Mouse (Mus musculus): ENCODE measurements around the gene Syt16.

The Syt16 gene

DNA sequence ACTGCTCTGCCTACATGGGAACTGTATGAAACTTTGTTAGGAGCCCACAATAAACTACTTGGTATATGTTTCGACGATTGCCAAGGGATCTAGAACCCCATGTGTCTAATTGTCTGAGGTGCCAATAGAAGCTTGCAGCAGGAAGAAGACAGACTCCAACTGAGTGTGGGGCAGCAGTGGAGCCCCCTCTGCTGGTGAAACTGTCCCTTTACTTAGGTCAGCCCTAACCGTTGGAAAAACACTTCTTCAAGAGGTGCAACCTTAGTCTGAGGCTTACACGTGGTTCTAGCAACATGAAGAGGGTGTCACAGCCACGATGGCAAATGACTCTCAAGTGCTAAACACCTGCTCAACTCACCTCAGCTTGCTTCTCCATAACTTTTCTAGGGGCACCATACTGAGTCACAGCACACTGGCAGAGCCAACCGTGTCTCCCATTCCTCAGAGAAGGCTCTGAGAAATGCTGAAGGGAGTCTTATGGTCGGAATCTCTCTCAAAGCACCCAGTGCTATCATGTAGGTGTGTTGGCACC lies 17.3 kb downstream of the Syt16 start:
- DNase-seq: no peak

DNA sequence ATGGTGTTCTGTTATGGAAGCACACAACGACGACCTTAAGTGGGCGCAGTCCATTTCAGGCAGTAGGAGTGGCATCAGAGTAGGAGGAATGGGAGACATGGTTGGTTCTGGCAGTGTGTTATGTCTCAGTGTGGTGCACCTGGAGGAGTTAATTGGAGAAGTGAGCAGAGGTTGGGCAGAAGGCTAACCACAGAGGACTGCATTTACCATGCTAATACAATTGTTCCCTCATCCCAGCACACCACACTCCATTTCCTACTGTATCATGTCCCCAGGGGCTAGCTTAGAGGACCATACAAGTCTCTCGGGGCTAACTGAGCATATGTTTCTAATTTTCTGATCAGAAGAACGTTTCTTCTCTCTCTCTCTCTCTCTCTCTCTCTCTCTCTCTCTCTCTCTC lies 18.0 kb downstream of the Syt16 start:
- no peak for DNase-seq

DNA sequence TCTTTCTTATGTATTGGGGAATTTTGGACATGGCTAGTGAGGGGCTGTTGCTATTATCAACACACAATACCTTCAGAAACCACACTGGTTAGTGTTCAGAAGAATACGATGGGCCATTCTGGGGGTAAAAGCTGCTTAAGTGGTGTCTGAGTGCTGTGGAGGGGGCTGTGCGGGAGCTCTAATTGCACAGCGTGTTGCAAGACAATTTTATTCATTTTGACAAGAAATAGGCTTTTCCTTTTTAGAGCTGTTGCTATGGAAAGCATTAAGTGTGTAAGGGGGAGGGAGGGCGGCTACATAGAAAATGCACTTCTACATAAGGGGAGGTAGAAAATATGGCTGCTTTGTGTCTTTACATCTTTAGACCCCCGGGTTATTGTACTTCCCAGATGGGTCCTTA lies 25.8 kb downstream of the Syt16 start:
- DNase-seq: no peak

DNA sequence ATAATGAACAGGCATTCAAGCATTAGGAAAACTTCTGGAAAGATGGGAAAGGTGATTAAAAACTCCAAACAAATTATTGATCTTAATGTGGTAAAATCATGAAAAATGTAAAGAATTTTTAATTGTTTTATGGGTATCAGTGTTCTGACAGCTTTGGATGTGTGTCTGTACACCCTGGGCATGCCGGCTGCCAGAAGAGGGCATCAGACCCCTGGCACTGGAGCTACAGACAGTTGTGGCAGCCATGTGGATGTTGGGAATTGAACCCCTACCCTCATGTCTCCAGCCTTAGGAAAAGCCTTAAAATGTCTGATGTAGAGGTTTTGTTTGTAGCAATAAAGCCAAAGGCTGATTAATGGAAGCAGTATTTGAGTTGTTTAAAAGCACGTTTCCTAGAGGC lies 27.5 kb downstream of the Syt16 start:
- no peak for DNase-seq

DNA sequence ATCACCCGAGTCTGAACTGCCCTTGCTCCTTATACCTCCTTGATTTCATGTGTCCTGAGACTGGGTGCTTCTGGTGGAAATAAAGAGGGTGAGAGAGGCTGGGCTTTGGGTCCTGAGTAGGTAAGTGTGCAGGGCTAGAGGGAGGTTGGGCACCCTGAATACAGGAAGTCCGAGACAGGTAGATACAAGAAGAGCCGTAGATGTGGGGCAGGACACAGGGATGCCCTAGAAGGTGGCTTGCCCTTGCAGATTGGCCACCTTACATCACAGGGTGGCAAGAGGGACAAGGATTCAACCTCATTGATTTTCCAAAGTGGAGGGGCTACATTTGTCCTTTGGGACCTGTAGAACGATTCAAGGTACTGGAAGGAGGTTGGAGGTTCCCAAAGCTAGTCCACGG lies 45.8 kb downstream of the Syt16 start:
- DNase-seq: no peak

DNA sequence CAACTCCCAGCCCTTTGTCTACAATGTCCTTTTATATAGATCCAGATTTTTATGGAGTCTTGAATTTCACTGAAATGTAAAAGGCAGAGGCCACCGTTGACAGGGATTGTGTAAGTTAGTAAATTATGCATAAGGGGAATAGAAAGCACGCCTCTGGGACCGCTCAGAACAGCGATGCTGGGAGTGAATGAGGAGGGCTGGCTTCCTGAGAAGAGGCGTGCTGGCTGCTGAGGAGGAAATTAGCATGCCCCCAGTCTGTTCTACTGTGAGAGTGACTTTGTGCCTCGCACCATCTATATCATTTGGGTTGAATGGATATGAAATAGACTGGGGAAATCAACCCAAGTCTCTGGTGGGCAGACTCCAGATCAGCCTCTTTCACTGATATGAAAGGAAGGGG lies 46.3 kb downstream of the Syt16 start:
- peak; percentile 46 for DNase-seq

DNA sequence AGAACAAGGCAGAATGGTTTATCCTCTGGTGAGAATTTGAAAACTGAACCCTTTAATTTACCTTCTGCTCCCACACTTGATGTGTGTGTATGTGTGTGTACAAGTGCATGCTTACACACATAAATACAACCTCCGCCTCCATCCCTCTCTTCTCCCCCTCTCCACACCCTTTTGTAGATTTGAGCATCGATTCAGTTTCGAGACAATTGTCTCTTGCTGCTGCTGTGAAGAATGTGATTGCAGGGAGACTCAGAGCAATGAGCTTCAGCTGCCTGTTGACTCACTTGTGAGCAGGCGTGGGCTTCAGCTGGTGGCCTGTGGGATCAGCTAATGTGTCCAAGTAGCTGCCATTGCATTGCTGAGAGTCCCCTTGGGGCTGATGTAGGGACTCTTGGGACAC lies 46.8 kb downstream of the Syt16 start:
- DNase-seq: no peak

DNA sequence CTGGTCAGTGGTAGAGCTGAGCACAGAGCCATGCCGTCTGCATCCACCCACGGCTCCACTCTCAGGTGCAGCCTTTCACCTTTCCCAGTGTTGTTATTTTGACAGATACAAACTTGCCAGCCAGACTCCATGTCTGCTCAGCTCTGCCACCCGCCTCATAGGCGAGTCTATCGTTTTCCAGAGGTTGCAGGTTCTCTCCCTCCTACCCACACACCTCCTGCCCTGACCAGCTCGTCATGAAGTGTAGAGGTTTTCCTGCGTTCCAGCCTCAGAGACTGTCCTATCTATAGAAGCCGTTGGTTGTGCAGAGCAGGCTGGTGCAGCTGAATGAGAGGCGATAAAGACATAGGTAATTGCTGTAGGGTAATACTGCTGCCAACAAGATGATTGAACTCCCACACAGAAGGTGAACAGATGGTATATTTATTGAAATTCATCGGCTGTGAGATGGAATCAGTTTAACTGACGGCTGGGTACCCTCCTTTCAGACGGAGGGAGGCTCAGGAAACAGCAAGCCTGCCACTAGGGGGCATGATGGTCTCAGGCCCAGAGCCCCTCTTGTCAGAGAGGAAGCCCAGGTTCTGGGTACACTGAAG lies 58.0 kb downstream of the Syt16 start:
- DNase-seq: peak; percentile 88

DNA sequence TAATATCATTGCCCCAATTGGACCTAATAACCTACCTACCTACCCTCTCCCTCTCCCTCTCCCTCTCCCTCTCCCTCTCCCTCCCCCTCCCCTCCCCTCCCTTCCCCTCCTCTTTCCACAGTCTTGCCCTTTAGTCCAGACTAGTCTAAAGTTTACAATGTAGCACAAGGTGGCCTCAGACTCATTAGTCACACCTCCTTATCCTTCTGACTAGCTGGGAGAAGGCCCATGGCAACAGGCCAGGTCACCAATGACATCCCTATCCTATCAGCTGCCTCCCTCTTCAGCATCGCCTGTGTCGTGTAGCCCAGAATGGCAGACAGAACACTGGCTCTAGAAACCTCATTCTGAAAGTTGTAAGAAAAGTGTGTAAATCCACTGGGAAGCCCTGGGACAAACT lies 58.7 kb downstream of the Syt16 start:
- DNase-seq: no peak

DNA sequence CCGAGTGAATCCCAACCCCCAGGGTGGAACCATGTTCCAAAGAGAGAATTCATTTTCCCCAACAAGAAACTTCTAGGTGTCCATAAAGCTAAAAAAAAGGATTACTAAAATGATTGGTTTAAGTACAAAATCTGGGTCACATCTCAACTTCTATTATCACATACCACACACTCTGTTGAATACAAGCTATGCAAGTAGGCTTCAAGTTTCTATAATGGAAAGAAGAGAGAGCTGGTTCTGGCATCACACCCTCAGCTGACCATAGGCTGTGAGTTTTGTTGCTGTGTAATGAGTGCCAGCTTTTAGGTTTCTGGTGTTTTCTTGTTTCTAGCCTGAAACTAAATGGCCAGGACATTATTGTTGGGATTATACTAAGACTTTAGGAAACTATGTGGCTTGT lies 65.1 kb downstream of the Syt16 start:
- no peak for DNase-seq

DNA sequence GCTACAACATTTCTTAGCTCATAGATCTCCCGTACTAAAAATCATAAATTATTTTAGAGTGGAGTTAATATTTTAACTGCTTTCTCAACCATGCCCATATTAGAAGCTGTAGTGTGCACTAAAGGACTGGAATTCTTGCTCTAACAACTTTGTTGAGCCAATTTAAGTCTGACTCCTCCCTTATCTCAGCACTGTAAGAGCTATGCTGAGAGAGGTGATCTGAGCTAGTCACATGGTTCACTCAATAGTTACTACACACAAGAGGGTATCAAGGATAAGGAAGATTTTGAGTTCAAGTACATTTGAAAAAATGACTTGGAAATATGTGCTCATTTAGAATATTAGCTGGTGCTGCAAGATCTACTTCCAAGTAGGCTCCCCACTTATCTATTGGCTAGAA lies 71.5 kb downstream of the Syt16 start:
- no peak for DNase-seq

DNA sequence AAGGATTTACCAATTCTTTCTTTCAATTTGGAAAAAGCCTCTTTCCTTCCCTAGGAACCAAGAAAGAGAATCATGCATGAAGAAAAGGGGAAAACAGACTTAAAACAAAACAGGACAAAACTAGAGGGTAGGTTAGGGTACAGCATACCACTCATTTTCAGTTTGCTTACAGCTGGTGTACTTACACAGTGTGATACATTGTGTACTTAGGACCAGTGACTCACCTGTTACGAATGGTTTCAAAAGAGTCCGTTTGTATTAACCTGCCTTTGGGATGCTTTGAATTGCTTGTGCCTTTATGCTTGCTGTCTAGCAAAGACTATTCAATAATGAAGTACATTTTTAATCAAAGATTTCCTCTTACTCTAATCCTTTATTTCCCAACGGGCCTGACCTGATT lies 78.1 kb downstream of the Syt16 start:
- no peak for DNase-seq

DNA sequence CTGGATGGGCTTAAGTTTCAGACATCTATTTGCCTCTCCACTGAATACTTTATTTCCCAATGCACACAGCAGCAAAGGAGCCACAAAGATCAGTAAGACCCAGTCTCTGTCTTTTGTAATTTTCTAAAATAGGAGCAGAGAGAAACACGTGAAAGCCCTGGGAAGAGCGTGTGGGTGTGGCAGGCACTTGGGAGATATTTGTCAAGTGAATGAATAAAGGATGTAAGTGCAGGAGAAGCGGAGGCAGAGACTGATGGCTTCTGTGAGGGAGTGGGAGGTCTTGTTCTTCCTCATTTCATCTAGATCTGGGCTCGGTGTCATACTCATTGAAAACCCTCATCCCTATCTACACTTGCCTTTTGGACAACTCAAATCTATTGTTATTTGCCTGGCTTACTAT lies 78.6 kb downstream of the Syt16 start:
- peak; percentile 79 for DNase-seq

DNA sequence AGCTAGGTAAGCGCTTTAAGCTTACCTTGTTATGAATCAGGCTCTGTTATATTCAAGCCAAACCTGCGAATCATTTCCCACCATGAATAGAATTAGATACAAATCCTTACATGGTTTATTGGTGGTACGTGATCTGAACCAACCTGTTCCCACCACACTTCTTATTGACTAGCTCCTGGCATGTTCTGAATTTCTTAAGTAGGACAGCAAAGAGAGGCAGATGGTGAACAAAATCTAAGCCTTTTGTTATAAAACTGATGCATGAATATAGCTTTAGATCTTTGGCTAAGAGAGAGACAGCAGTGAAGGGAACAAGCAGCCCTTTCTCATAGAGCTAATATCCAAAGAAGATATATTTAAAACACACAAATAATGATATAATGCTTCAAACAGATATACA lies 83.7 kb downstream of the Syt16 start:
- DNase-seq: no peak

DNA sequence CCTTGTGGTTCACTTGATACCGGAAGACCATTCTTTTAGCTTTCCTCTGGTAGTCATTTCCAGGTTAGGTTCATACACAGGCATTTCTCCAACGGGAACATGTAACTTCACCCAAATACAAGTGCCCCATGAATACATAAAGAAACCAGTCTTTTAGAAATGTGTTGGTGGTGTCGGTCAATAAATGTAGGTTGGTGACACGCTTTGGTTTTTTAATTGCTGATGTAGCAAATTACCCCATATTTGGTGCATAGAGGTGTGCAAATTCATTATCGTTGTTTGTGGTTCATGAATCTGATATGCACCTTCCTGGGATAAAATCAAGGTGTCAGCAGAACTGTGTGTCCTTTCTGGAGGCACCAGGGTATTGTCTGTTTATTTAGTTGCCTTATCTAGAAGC lies 86.9 kb downstream of the Syt16 start:
- no peak for DNase-seq

DNA sequence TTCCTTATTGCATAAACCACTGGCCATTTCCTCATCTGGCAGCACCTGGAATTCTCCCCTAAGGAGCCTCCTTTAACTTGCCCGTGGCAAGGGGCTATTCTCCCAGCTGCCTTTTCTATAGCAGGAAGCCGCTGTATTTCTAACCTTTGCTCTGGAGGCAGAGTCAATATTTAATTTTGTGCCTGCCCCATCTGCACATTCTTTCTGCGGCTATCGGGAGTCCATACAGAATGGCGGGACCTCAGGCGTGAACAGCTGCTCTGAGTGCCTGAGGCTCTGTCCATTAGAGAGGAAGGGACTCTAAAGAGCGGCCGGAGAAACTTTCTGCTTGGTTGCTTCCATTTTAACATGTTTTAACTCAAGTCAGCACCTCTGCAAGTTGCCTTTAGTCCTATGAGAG lies 89.6 kb downstream of the Syt16 start:
- DNase-seq: no peak

DNA sequence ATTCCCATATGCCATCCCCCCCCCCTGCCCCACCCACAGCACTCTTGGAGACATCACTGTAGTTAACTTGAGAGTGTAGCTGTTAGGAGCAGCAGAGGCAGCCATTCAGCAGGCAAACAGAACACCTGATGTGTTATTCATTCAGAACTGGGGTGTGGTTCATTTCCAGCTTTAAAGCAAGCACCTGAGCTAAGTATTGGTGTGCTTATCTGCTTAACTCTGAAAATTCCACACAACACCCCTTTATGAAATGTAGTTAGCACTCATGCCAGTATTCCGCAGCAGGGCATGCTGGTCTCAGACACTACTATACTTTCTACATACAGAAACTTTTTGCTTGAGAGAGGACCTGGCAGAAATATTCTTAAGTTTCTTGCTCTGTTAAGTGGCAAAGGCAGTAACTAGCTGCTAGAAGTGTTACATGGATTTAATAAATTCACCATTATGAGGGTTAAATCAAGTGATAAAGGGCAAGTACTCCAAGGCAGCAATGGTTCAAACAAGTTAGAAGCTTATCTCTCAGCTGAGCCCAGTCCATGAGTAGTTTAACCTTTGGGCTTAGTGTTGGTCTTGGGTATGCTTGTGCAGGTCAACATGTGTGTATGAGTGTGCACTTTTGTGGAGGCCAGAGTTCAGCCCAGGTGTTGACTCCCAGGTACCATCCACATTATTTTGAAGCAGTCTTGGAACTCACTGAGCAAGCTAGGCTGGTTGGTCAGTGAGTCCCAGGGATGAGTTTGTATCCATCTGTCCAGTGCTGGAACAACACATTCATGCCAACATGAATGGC lies 92.1 kb downstream of the Syt16 start:
- no peak for DNase-seq

DNA sequence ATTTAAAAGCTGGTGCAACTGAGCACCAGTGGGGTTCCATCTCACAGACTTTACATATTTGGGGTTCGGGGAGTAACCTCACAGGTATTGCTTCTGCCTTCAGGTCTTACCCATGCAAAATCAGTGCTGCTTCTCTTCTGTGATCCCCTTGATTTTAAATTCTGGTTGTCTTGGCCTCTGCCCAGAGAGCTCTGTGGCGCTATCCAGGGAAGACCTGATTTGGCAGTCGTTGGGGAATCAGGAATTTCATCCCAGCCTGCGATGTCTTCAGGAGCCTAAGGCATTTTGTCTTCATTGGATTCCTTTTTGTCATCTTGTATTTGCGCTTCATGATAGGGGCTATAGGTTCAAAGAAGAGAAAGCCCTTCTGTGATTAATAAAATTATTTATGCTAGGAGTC lies 95.1 kb downstream of the Syt16 start:
- DNase-seq: no peak

DNA sequence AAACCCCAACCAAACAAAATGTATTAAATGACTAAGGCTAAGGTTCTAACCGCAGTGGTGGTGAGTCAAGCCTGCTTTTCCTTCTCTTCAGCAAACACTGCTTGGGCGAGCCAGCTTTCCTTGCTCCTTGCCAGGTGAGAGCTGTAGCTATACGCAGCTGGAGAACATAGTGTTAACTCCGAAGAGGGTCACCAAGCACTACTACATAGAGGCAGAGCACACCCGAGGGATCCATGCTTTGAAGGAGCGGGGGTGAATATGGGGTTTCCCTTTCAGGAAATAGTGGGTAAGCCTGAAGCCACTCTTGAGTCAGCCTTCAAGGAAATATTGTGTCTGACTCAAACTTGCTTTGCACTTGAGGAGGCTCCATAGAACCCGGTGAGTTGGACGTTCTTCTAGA lies 95.6 kb downstream of the Syt16 start:
- DNase-seq: no peak

DNA sequence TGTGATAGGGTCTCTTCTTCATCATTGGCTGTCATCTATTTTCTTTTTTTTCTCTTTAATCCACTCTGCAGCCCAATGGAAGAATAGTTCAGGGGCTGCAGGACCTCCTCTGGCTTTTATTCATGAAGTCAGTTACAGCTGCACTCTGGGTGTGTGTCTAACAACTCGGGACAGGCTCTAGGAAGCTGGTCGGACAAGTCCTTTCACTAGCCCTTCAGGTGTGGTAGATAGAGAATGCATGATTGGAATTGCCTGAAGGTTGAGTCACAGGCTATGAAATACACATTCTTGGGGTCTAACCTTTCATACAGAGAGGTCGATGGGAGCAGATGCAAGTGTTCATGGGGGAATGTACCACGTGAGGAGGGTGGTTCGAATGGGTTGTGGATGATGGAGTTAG lies 97.2 kb downstream of the Syt16 start:
- DNase-seq: no peak

DNA sequence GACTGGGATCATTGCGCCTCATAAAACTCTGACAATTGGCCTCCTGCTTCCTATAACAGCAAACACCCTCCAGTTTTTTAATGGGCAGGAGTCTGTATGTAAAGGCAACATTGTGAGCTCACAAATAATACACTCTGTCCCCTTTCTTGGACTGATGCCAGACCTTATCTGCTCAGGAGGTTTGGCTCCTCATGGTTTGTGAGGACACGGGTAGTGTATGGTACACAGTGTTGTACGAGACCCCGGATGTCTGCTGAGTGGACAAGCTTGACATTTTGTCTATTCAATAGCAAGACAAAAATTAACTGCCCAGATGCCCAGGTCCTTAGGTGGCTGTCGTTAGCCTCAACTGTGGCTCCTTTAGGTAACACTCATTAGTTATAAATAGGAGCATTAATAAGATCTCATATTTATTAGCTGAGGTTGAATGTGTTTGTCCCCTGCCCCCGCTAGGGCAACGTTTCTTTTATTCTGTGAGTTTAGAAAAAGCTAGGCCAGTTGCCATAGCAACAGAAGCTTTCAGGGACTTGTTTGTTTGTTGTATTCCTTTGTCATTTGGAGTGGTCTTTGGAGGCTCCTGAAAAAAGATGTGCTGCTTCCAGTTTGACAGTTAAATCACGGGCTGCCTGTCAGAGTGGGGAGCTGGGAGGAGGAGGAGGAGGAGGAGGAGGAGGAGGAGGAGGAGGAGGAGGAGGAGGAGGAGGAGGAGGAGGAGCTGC lies 101.3 kb downstream of the Syt16 start:
- DNase-seq: no peak

DNA sequence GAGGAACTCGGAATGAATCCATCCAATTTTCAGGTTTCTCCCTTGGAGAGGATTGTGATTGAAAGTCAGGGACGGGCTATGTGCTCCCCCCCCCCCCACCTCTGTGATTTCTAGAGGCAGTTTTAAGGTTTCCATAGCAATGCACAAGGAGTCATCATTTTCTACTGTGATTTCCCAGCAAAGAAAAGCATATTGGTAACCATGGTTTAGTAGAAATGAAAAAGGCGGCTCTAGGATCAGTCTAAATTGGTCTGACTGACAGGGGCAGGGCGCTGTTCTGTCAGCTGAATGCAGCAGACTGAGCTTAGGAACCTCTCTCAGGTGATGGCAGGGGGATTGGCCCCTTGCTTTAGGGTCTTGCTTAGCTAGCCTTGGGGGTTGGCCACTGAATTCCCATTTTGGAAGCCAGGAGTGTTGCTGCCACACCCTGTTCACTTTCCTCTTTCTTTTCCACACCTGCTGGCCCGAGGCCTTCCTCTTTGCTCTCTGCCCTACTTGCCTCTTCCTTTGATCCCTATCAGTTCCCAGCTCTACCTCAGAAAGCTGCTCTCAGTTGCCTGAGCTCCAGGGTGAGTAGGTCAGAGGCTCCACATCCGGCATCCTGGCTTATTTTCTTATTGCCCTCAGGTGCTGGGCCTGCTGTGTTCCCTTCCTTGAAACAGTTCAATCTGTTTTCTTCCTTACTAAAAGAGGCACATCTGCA lies 108.5 kb downstream of the Syt16 start:
- DNase-seq: no peak

DNA sequence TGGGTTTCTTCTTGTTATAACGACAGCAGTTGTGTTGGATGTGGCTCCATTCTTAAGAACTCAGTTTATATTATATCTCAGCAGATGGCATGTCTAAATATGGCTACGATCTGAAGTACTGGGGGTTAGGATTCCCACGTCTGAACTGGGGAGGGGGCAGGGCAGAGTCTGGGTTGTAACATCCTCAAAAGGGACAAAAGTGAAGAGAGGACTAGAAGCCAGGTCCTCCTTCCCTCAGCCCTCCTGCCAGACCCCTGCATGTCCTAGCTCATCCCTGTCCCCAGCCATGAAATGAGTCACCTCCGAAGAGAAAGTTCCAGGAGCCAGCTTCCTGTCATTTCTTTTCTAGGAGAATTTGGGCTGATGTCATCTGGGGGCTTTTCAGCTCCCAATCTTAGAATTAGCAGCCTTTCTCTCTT lies 111.2 kb downstream of the Syt16 start:
- peak; percentile 73 for DNase-seq

Measured in right cerebral cortex, adult 18-20 months (tissue).